Mouse (Mus musculus) liver, postnatal 0 days (tissue): ENCODE results near the gene Htra2.

Experiments used
- CTCF ChIP-seq: sonication (generic); IDR thresholded peaks from 2 replicates; pipeline ENCODE4 v1.5.1; 2016; ENCODE audit warnings: antibody characterized with exemption, low read depth
- EP300 ChIP-seq: IDR thresholded peaks from 2 replicates; pipeline ENCODE4 v1.6.1; 2016; ENCODE audit warnings: antibody characterized with exemption, low read depth, mild to moderate bottlenecking

DNA sequence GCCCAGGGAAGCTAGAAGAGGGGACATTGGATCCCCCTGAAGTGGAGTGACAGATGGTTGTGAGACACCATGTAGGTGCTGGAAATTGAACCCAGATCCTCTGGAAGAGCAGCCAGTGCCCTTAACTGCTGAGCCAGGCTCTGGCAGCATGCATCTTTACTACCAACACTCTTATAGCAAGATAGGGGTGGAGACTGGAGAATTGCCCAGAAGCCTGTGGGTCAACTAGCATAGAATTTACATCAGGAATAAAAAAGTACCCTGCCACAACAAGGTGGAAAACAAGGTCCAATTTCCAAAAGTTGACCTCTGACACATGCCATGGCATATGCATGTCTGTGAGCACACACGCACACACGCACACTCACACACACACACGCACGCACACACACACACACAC is 29.9 kb downstream of the Htra2 start:
- no peak for TF ChIP-seq CTCF
- no peak for TF ChIP-seq EP300
